Mouse (Mus musculus) CH12.LX (cell line): ENCODE data around the gene Rex1bd. TPM values are rescaled to one million over a fixed set of nuclear protein-coding genes. Genes with fewer than 3 reads are reported as not detected.

Experiments used
- DNase-seq: peaks from one replicate; pipeline ENCODE4 v3.0.0-alpha.2; 2013; ENCODE audit errors: extremely low read depth
- H3K27ac ChIP-seq: 2 replicates; pipeline ENCODE4 v1.5.1; 2012; ENCODE audit warnings: low read depth, mild to moderate bottlenecking, control low read depth, moderate library complexity; ENCODE audit not compliant: insufficient read depth
- H3K27me3 ChIP-seq: replicated peaks from 2 replicates; pipeline ENCODE3; 2012; ENCODE audit warnings: inconsistent platforms
- H3K36me3 ChIP-seq, 2 experiments: replicated peaks in 1 of 2; 2 replicates each; pipeline versions ENCODE3 to v1.6.1; 2012; ENCODE audit warnings: inconsistent platforms in 1 of 2, low read length in 1 of 2, mild to moderate bottlenecking in 1 of 2, mixed read lengths in 1 of 2, moderate library complexity in 1 of 2; ENCODE audit not compliant: control insufficient read depth in 1 of 2, insufficient read depth in 1 of 2
- H3K4me1 ChIP-seq, 2 experiments: 2 replicates each; pipeline ENCODE4 v1.6.1; 2012; ENCODE audit warnings: inconsistent platforms in 1 of 2, moderate library complexity in 1 of 2; ENCODE audit not compliant: insufficient read depth in 2 of 2, control insufficient read depth in 1 of 2
- H3K4me2 ChIP-seq: 2 replicates; pipeline ENCODE4 v1.6.1; 2012; ENCODE audit warnings: low read depth, mild to moderate bottlenecking, control low read depth; ENCODE audit not compliant: poor library complexity, insufficient read depth, severe bottlenecking
- H3K4me3 ChIP-seq, 3 experiments: fragments of 150-350 bp in 1 of 3; sonication (generic) in 1 of 3; replicated peaks in 1 of 3; 2 replicates each; pipeline versions ENCODE3 to v1.5.1; 2011 to 2012; ENCODE audit warnings: low read depth in 2 of 3, low read length in 2 of 3, mild to moderate bottlenecking in 2 of 3, moderate library complexity in 2 of 3, control low read depth in 1 of 3, improper control_type of control experiment in 1 of 3, inconsistent platforms in 1 of 3, mixed read lengths in 1 of 3; ENCODE audit not compliant: poor library complexity in 1 of 3
- H3K79me2 ChIP-seq: replicated peaks from 2 replicates; pipeline ENCODE4 v1.6.1; 2012; ENCODE audit warnings: mild to moderate bottlenecking, moderate library complexity; ENCODE audit not compliant: control insufficient read depth, poor library complexity, insufficient read depth, severe bottlenecking; ENCODE audit errors: extremely low read depth
- H3K9ac ChIP-seq: 2 replicates; pipeline ENCODE4 v1.6.1; 2012; ENCODE audit warnings: low read depth, mild to moderate bottlenecking, control low read depth, moderate library complexity; ENCODE audit not compliant: insufficient read depth
- H3K9me3 ChIP-seq: replicated peaks from 2 replicates; pipeline ENCODE3; 2012; ENCODE audit warnings: low read length, inconsistent platforms, mixed read lengths
- BHLHE40 ChIP-seq: IDR thresholded peaks from 2 replicates; pipeline ENCODE4 v1.6.1; 2011; ENCODE audit warnings: mild to moderate bottlenecking, low read depth, low read length, improper control_type of control experiment
- CHD1 ChIP-seq: IDR thresholded peaks from 2 replicates; pipeline ENCODE4 v1.6.1; 2012; ENCODE audit warnings: low read depth, low read length, improper control_type of control experiment, inconsistent platforms
- CHD2 ChIP-seq: IDR thresholded peaks from 2 replicates; pipeline ENCODE4 v1.6.1; 2011; ENCODE audit warnings: low read length, improper control_type of control experiment
- CTCF ChIP-seq, 2 experiments: IDR thresholded peaks in 1 of 2; conservative IDR thresholded peaks in 1 of 2; 2 replicates each; pipeline ENCODE4 v1.5.1; 2011 to 2012; ENCODE audit warnings: low read depth in 2 of 2, low read length in 2 of 2, improper control_type of control experiment in 1 of 2, inconsistent platforms in 1 of 2, mild to moderate bottlenecking in 1 of 2, moderate library complexity in 1 of 2
- EP300 ChIP-seq: IDR thresholded peaks from 2 replicates; pipeline ENCODE4 v1.6.1; 2011; ENCODE audit warnings: low read length, improper control_type of control experiment
- ETS1 ChIP-seq: conservative IDR thresholded peaks from 2 replicates; pipeline ENCODE4 v1.6.1; 2012; ENCODE audit warnings: low read depth, mild to moderate bottlenecking, inconsistent platforms, low read length, improper control_type of control experiment, moderate library complexity
- GABPA ChIP-seq: IDR thresholded peaks from 2 replicates; pipeline ENCODE4 v1.6.1; 2012; ENCODE audit warnings: low read depth, low read length, improper control_type of control experiment, inconsistent platforms; ENCODE audit not compliant: insufficient replicate concordance
- HCFC1 ChIP-seq: IDR thresholded peaks from 2 replicates; pipeline ENCODE4 v1.6.1; 2012; ENCODE audit warnings: low read depth, mild to moderate bottlenecking, inconsistent platforms, low read length, improper control_type of control experiment
- IRF4 ChIP-seq: IDR thresholded peaks from 2 replicates; pipeline ENCODE4 v1.6.1; 2014; ENCODE audit warnings: low read depth, mild to moderate bottlenecking, inconsistent platforms, low read length, improper control_type of control experiment
- JUND ChIP-seq: conservative IDR thresholded peaks from 2 replicates; pipeline ENCODE4 v1.6.1; 2011; ENCODE audit warnings: low read depth, low read length, improper control_type of control experiment
- KAT2A ChIP-seq: IDR thresholded peaks from 2 replicates; pipeline ENCODE4 v1.6.1; 2012; ENCODE audit warnings: low read length, improper control_type of control experiment, inconsistent platforms; ENCODE audit not compliant: insufficient replicate concordance
- MAFK ChIP-seq: IDR thresholded peaks from 2 replicates; pipeline ENCODE4 v1.6.1; 2011; ENCODE audit warnings: low read length, improper control_type of control experiment; ENCODE audit not compliant: insufficient replicate concordance
- MAX ChIP-seq: IDR thresholded peaks from 2 replicates; pipeline ENCODE4 v1.6.1; 2011; ENCODE audit warnings: low read length, improper control_type of control experiment
- MAZ ChIP-seq: IDR thresholded peaks from 2 replicates; pipeline ENCODE4 v1.6.1; 2012; ENCODE audit warnings: low read depth, mild to moderate bottlenecking, inconsistent platforms, low read length, improper control_type of control experiment, moderate library complexity
- MEF2A ChIP-seq: IDR thresholded peaks from 2 replicates; pipeline ENCODE4 v1.6.1; 2014; ENCODE audit warnings: low read depth, mild to moderate bottlenecking, inconsistent platforms, low read length, improper control_type of control experiment, borderline replicate concordance
- MYC ChIP-seq: IDR thresholded peaks from 2 replicates; pipeline ENCODE4 v1.6.1; 2011; ENCODE audit warnings: low read depth, mild to moderate bottlenecking, improper control_type of control experiment, low read length
- NRF1 ChIP-seq: IDR thresholded peaks from 2 replicates; pipeline ENCODE4 v1.6.1; 2014; ENCODE audit warnings: low read depth, mild to moderate bottlenecking, inconsistent platforms, low read length, improper control_type of control experiment, moderate library complexity
- POLR2A ChIP-seq: IDR thresholded peaks from 2 replicates; pipeline ENCODE4 v1.6.1; 2011; ENCODE audit warnings: low read depth, mild to moderate bottlenecking, improper control_type of control experiment, low read length
- POLR2AphosphoS2 ChIP-seq: IDR thresholded peaks from 2 replicates; pipeline ENCODE4 v1.6.1; 2011; ENCODE audit warnings: low read depth, low read length, improper control_type of control experiment
- RAD21 ChIP-seq: IDR thresholded peaks from 2 replicates; pipeline ENCODE4 v1.6.1; 2011; ENCODE audit warnings: low read depth, mild to moderate bottlenecking, low read length, improper control_type of control experiment, moderate library complexity
- RCOR1 ChIP-seq: conservative IDR thresholded peaks from 2 replicates; pipeline ENCODE4 v1.6.1; 2012; ENCODE audit warnings: low read depth, mild to moderate bottlenecking, inconsistent platforms, low read length, improper control_type of control experiment
- SMC3 ChIP-seq: IDR thresholded peaks from 2 replicates; pipeline ENCODE4 v1.6.1; 2011; ENCODE audit warnings: low read depth, low read length, improper control_type of control experiment
- TCF12 ChIP-seq: IDR thresholded peaks from 2 replicates; pipeline ENCODE4 v1.6.1; 2014; ENCODE audit warnings: low read depth, mild to moderate bottlenecking, inconsistent platforms, low read length, improper control_type of control experiment
- UBTF ChIP-seq: IDR thresholded peaks from 2 replicates; pipeline ENCODE4 v1.6.1; 2012; ENCODE audit warnings: low read depth, mild to moderate bottlenecking, inconsistent platforms, low read length, improper control_type of control experiment, moderate library complexity
- USF1 ChIP-seq: IDR thresholded peaks from 2 replicates; pipeline ENCODE4 v1.6.1; 2014; ENCODE audit warnings: low read depth, mild to moderate bottlenecking, inconsistent platforms, low read length, improper control_type of control experiment
- ZC3H11A ChIP-seq: IDR thresholded peaks from 2 replicates; pipeline ENCODE4 v1.6.1; 2012; ENCODE audit warnings: low read depth, mild to moderate bottlenecking, inconsistent platforms, low read length, improper control_type of control experiment
- ZNF384 ChIP-seq: IDR thresholded peaks from 2 replicates; pipeline ENCODE4 v1.6.1; 2012; ENCODE audit warnings: low read depth, low read length, improper control_type of control experiment, inconsistent platforms
- dilution Hi-C: fragments of 300-500 bp; cut with MboI; formaldehyde crosslinking; loops from 2 replicates; pipeline ENCODE4 v1.14.3; 2020; ENCODE audit warnings: low sequenced_read_pairs; ENCODE audit not compliant: extremely low pct_unique_long_range_greater_than_20kb, extremely low pct_ligation_motif_present
- in situ Hi-C: fragments of 300-500 bp; cut with MboI; formaldehyde crosslinking; loops from 3 replicates; pipeline ENCODE4 v1.14.3; 2019; ENCODE audit warnings: low sequenced_read_pairs, low pct_ligation_motif_present, low pct_unique_long_range_greater_than_20kb, mixed read lengths
- polyA plus RNA-seq: library from polyadenylated mRNA; unstranded; fragments of >175 nt; gene quantifications from 2 replicates; pipeline ENCODE4 v1.2.1, GENCODE M21; 2012; ENCODE audit warnings: low read depth; ENCODE audit not compliant: insufficient read length
- total RNA-seq, 2 experiments: library from RNA; depleted of rRNA; stranded (reverse); fragments of 300-350 nt in 1 of 2; fragments of >200 nt in 1 of 2; gene quantifications; 2 replicates each; pipeline ENCODE4 v1.2.3; 2012 to 2014

Gene Rex1bd
- total and polyA plus RNA-seq, 3 experiments = 38.4 to 90.0 (median 47.8) TPM

GRCm38 (mm10) chr8:70500386-70501301, 5.9 kb downstream of the Rex1bd start:
- peak overlapping the region in 2 of 3 experiments; percentile 33 to 40 for H3K4me3 ChIP-seq
- TF ChIP-seq POLR2A = 0 out of 2 replicates have a peak, but pooled peaks have one; percentile 23
- no peak for TF ChIP-seq MAX
- no peak for TF ChIP-seq KAT2A
- no peak for TF ChIP-seq ETS1
- TF ChIP-seq BHLHE40 = peak; percentile 79
- no peak for TF ChIP-seq IRF4
- TF ChIP-seq EP300 = no peak
- TF ChIP-seq MYC = no peak
- TF ChIP-seq ZNF384 = no peak
- TF ChIP-seq POLR2AphosphoS2 = no peak
- TF ChIP-seq CHD2 = no peak
- TF ChIP-seq ZC3H11A = no peak
- no peak for TF ChIP-seq UBTF
- TF ChIP-seq HCFC1 = no peak
- TF ChIP-seq USF1 = no peak
- no peak for DNase-seq

DNA sequence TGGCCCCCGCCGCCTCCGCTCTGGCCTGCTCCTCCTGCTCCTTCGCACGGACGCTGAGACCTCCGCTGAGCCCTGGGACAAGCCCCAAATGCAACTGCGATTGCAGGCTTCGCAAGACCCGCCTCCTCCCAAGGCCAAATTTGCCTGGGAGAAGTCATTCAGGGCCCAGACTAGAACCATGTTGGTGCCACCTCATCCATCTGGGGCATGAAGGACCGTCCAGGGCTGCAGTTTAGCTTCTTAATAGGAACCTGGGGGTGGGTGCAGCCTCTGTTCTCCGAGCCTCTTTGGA, 10.8 kb downstream of the Rex1bd start:
- Histone ChIP-seq H3K4me2 (no peak overlapping the region), H3K4me1 (peaks cover 0 to 27% of the 10 kb centered on the region in 2 experiments; a peak in 3 of 4 replicates), H3K27ac (no peak overlapping the region), H3K4me3 (no peak overlapping the region), H3K36me3 (no peaks in the 10 kb centered on the region), H3K79me2 (no peaks in the 10 kb centered on the region), H3K9me3 (no peaks in the 10 kb centered on the region), H3K27me3 (peaks cover 86% of the 10 kb centered on the region), H3K9ac (no peak overlapping the region)
- DNase-seq = no peak
- dilution Hi-C loops (no loop called here), in situ Hi-C loops (no loop called here)
- TF ChIP-seq ZNF384 (no peak), KAT2A (no peak), TCF12 (no peak), NRF1 (no peak), CHD1 (no peak), MAFK (no peak), CTCF (conservative IDR thresholded peaks at IDR 0.05 in 1 of 2, IDR thresholded peaks at IDR 0.05 in 1 of 2; ENCODE audit: low read depth in 2 of 2, low read length in 2 of 2) (no peak), GABPA (no peak), MAZ (no peak), BHLHE40 (no peak), MEF2A (no peak), POLR2A (no peak), RAD21 (no peak), JUND (no peak), USF1 (no peak), ETS1 (no peak), SMC3 (no peak), POLR2AphosphoS2 (no peak), RCOR1 (no peak)

More at GRCm38 (mm10) chr8:70500386-70501301, 5.9 kb downstream of the Rex1bd start:
- no peaks in the 10 kb centered on the region for H3K9me3 ChIP-seq
- H3K27me3 ChIP-seq = peaks cover 39% of the 10 kb centered on the region
- dilution Hi-C loops = no loop called here
- no peaks in the 10 kb centered on the region for H3K79me2 ChIP-seq
- H3K4me2 ChIP-seq = peak overlapping the region; percentile 47
- H3K36me3 ChIP-seq = peaks cover 0 to 21% of the 10 kb centered on the region in 2 experiments
- in situ Hi-C loops = loop anchor here (10.0 kb wide), 1 partner anchor 86 kb away; no protein-coding TSS in a partner anchor
- H3K9ac ChIP-seq = no peak overlapping the region
- no peak overlapping the region for H3K27ac ChIP-seq
- H3K4me1 ChIP-seq = peaks cover 2 to 50% of the 10 kb centered on the region in 2 experiments
